Mouse (Mus musculus): ENCODE data around the gene Tas1r1.
"Not testable (repeated sequence)": the region's sequence is repeated elsewhere in the genome, so short reads cannot be mapped to it uniquely, and the experiment has no call there.

Gene Tas1r1

GRCm38 (mm10) chr4:152043171-152043570, 4.8 kb upstream of the Tas1r1 start:
- no peak for DNase-seq

- DNase-seq = no peak
These were observed 3.7 kb upstream of the Tas1r1 start for GRCm38 (mm10) chr4:152041924-152042641.

DNA sequence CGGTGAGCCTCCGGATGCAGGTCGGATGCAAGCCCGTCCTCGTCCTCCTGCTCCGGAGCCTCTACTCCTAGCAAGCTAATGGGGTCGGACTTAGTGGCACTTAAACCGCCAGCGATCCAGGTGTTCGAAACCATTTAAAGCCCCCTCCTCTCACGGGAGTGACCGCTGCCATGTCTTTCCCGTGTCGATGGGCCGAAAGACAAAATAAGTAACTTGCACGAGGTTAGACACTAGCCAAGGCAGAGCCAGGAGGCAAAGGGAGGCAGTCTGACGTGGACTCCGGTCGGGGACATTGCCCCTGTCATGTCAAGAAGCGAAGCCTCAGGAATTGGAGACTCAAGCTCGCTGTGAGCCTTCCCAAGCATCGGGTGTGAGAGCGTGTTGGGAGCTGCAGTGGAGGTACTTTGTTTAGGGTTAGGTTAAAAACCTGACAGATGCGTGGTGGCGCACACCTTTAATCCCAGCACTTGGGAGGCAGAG, 1.5 kb upstream of the Tas1r1 start:
- DNase-seq = no peak

- peak; percentile 96 for DNase-seq
These were observed 840 bp upstream of the Tas1r1 start, which contains the start of gene Nol9 for GRCm38 (mm10) chr4:152038985-152039830. Gene Nol9, plus strand, starts transcription at chr4:152039321.

GRCm38 (mm10) chr4:152036464-152036863, 1.9 kb downstream of the Tas1r1 start:
- not testable (repeated sequence) for DNase-seq

GRCm38 (mm10) chr4:152032922-152033321, 5.4 kb downstream of the Tas1r1 start:
- DNase-seq = no peak

DNA sequence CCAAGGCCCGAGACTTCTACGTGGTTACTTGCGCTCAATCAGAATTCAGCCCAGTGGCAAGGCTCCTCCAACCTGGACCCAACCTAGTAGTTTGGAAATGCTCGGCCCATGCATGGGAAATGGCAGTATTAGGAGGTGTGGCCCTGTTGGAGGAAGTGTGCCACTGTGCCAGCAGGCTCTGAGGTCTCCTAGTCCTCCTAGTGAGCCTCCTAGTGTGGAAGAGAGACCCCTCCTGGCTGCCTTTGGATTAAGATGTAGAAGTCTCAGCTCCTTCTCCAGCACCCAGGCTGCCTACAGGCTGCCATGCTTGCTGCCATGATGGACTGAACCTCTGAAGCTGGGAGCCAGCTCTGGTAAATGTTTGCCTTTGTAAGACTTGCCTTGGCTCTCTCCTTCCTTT, 8.4 kb downstream of the Tas1r1 start:
- DNase-seq = peak; percentile 29

DNA sequence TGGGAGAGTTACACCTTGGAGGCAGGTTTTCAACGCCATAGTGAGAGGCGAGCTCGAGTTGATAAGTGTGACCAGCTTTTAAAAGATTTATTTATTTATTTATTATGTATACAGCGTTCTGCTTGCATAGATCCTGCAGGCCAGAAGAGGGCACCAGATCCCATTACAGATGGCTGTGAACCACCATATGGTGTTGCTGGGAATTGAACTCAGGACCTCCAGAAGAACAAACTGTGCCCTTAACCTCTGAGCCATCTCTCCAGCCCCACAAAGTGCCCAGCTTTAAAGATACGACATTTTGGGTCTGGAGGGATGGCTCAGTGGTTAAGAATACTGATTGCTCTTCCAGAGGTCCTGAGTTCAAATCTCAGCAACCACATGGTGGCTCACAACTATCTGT, 9.3 kb downstream of the Tas1r1 start:
- peak; percentile 33 for DNase-seq

DNA sequence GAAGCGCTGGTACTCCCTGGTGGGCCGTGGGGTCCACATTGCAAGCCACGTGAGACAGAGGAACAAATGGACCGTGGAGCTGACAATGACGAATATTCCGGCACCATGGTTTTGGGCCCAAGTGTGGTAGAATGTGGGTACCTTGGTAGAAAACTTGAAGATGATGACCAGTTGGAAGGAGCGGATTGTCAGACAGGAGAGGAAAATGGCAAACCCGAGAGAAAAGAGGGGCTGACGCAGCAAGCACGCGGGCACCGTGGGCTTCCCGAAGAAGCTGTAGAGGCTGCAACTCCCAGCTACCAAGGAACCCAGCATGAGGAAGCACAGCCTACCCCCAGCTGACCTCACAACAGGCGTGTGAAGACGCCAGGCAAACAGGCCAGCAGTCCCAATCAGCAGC, 9.9 kb downstream of the Tas1r1 start:
- no peak for DNase-seq

DNA sequence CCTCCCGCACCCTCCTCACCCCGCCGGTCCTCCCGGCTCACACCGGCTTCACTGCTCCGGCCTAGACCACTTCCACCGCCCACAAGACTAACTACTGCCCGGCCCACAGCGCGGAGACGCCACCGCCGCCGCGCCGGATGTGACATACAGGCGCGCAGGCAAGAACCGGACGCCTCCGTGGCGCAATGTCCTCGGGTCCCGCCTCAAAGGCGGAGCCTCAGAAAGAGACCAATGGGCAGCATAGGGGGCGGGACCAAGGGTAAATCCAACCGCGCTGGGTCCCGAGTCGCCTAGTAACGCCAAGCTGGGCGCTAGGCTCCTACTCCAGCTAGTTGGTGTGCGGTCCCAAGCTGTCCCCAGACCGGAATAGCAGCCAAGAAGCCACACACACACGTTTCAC, 10.8 kb downstream of the Tas1r1 start, which contains the start of gene Zbtb48:
TSS of gene Zbtb48 (minus strand) at position 148 of the 400 bp plus-strand sequence.
- peak; percentile 96 for DNase-seq

DNA sequence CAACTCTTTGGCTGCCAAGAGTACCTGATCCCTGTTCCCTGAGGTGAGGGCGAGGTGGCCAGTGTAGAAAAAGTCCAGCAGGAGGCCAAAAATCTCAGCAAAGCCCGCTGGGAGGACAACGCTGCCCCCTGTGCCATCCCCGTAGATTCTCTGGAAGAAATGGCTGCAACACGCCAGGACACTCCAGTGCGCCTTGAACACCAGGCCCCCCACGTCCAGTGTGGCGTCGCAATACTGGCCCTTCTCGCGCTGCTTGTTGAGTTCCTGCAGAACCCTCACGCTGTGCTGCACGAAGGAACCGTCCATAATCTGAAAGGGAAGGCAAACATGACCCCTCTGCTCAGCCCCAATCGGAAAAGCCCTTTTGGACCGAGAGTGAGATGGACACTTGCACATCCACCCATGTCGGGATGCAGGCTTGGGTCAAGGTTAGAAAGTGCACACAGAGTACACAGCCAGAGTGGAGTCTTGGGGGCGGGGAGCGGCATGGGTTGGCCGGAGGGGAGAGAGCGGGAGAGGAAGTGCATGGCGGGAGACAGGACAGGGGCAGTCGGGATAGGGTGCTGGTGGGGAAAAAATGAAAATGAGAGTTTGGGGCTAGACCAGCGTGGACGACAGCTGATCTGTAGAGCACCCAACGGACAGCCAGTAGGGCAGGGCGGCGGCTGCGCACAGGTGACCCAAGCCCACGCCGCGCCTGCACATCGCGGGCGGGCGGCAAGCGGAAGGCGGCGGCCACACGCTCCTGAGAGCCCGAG, 11.4 kb downstream of the Tas1r1 start:
- no peak for DNase-seq

GRCm38 (mm10) chr4:152024525-152024924, 13.8 kb downstream of the Tas1r1 start:
- DNase-seq = no peak

DNA sequence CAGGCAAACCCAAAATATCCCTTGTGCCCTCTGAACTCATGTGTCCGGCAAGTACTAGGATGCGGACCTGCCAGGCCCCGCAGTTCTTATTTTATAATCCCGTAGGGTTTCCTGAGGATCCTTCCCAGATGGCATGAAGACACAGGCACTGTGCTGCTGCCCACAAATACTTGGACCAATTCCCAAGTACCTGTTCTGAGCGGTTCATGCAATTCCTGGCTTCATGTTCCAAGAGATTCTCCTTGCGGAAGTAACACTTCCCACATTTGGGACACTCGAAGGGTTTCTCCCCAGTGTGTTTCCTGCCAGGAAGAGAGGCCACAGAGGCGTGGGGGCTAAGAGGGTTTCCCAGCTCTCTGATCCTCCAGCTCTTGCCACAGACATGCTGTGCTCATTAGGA, 15.9 kb downstream of the Tas1r1 start:
- DNase-seq = no peak

DNA sequence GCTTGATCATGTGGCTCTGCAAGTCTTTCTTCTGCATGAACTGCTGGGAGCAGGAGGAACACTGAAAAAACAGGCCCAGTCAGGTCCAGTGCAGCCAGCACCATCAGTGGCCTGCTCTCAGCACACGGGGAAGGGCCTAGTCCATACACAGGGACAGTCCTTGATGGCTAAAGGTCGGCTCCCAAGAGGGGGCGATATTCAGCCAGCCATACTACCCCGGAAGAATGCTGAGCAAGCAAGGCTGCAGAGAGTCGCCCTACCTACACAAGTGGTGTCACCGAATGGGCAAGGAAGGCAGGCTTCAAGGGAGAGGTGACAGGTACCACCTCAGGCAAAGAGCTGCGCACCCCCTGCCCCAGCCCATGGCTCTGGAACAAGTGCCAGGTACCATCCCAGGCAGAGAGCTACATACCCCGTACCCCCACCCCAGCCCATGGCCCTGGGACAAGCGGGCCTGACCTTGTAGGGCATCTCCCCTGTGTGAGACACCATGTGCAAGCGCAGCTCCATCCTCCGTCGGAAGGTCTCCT, 16.7 kb downstream of the Tas1r1 start:
- no peak for DNase-seq

- DNase-seq = no peak
These were observed 18.3 kb downstream of the Tas1r1 start for GRCm38 (mm10) chr4:152020024-152020423.

DNA sequence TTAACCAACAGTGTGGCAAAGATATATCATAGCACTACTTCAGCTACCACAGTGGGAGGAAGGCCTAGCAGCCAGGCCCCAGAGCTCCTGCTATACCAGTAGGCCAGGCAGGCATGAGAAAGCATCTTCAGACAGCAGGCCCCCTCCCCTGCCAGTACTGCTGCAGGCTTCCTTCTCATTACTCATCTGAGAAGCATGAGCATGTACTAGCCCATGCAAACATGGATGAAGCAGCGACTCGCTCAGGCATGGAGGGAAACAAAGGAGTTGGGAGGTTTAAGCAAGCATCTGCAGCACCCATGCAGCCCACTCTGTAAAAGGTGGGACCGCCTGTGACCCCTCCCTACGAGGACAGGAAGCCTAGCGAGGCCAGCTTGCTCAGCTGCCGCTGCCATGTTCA, 19.3 kb downstream of the Tas1r1 start:
- no peak for DNase-seq

DNA sequence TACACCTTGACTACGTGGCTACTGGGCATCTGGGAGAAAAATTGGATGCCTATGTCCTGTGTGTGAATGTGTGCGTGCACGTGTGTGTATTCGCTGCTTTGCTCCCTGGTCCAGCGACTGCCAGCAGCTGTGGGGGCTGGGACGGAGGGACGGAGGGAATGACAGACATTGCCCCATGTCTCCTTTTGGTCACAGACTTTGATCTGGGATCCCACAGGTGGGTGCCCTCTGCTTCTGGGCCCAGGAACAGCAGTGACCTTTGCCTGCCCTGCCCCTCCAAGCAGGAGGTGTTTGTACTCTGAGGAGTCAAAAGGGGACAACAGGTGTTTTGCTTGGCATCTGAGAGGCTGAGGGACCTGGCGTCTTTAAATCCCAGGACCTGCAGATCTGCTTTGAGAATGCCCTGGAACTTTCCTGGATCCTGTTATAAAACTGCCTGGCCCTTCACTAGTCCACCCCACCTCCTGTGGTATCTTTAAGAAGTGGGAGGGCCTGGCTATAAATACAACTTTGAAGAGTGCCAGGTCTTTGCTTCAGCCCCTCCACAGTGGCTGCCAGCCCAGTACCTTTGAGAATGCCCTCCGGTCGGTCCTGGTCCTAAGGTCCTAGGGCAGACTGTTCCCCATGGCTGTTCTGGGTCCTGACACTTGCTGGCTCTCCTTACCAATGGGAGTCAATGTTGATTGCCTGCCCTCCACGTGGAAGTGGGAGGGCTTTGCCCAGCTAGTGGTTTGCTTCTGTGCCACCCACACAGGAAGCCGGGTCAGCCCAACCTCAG, 25.1 kb downstream of the Tas1r1 start:
- no peak for DNase-seq

GRCm38 (mm10) chr4:152012109-152012508, 26.3 kb downstream of the Tas1r1 start:
- DNase-seq = no peak

DNA sequence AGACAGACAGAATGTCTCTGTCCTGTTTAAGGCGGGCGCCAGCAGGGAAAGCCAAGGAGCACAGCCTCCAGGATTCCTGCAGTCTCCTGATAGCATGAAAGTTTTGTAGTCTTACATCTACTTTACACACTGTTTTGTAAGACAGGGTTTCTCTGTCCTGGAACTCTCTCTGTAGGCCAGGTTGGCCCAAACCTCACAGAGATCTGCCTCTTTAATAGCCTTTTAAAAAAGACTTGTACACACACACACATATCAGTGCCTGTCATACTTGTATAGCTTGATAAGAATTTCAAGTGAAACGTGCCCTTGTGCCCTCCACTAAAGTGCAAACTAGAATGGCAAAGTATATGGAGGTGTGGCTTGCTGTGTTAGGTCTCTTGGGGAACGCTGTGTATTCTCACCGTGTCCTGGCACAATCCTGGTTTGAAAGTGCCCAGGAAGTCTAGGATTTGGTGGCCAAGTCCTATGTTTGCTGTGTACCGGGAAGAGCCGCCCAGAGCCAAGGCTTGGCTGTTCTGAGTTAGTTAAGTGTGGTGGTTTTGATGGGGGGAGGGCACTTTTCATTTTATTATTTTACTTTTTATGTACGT, 27.1 kb downstream of the Tas1r1 start:
- no peak for DNase-seq

- DNase-seq = no peak
These were observed 27.6 kb downstream of the Tas1r1 start for GRCm38 (mm10) chr4:152010707-152011134.

DNA sequence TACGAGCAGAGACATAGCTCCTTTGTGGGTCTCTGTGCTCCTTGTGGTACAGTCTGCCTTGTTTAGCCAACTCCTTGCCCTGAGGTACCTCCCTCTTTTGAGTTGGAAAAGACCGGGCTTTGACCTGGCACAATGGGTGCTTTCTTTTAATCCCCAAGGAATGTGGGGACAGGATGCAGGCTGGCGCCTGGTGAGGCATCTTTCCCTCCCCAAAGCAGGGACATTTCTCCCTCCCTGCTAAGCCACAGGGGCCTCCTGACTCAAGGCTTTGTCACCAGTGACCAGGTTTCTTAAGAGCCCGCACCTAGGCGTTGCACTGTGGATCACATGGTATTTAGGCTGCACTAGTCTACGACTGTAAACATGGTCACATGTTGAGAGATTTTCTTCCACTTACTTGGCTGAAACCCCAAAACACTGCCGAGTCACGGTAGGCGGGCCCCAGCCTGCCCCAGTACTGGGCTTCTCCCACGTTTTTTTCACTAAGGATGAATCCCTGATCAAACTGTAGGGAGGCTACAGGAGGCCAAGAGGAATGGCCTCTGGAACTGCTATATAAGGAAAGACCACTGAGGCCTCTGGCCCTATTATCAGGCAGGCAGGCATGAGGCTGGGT, 28.2 kb downstream of the Tas1r1 start:
- no peak for DNase-seq
